Mouse (Mus musculus) embryonic facial prominence, embryonic 14.5 days (tissue): ENCODE measurements around the gene Efna2. TPM values are rescaled to one million over a fixed set of nuclear protein-coding genes. Genes with fewer than 3 reads are reported as not detected.
A peak's percentile ranks its signal among the peaks of the same experiment; 100 is the strongest.

Source experiments
- ATAC-seq: fragments of 200-750 bp; cut with Nextera tagmentation; 2 replicates; pipeline ENCODE4 v1.8.0; 2017; ENCODE audit warnings: low read depth, moderate number of reproducible peaks, moderate TSS enrichment
- DNase-seq: peaks from one replicate; pipeline ENCODE4 v3.0.0-alpha.2; 2015; ENCODE audit warnings: low spot score
- H3K27ac ChIP-seq: fragments of 300-500 bp; sonication (generic); replicated peaks from 2 replicates; pipeline ENCODE4 v1.5.1; 2014; ENCODE audit warnings: low read depth, mild to moderate bottlenecking, low read length, moderate library complexity
- H3K27me3 ChIP-seq: fragments of 300-500 bp; sonication (generic); replicated peaks from 2 replicates; pipeline ENCODE4 v1.6.1; 2014; ENCODE audit warnings: low read length; ENCODE audit not compliant: control insufficient read depth, insufficient read depth
- H3K36me3 ChIP-seq: fragments of 300-500 bp; sonication (generic); 2 replicates; pipeline ENCODE4 v1.6.1; 2014; ENCODE audit warnings: low read length, mixed read lengths; ENCODE audit not compliant: control insufficient read depth, insufficient read depth
- H3K4me1 ChIP-seq: fragments of 300-500 bp; sonication (generic); 2 replicates; pipeline ENCODE4 v1.6.1; 2014; ENCODE audit warnings: antibody characterized with exemption, low read length; ENCODE audit not compliant: control insufficient read depth, insufficient read depth
- H3K4me2 ChIP-seq: fragments of 300-500 bp; sonication (generic); 2 replicates; pipeline ENCODE4 v1.6.1; 2014; ENCODE audit warnings: low read depth, mild to moderate bottlenecking, low read length, moderate library complexity, mixed read lengths
- H3K4me3 ChIP-seq: fragments of 300-500 bp; sonication (generic); 2 replicates; pipeline ENCODE4 v1.5.1; 2014; ENCODE audit warnings: low read depth, mild to moderate bottlenecking, low read length
- H3K9ac ChIP-seq: fragments of 300-500 bp; sonication (generic); 2 replicates; pipeline ENCODE4 v1.6.1; 2014; ENCODE audit warnings: low read depth, mild to moderate bottlenecking, low read length, moderate library complexity, mixed read lengths
- H3K9me3 ChIP-seq: fragments of 300-500 bp; sonication (generic); 2 replicates; pipeline ENCODE4 v1.6.1; 2016; ENCODE audit warnings: low read length; ENCODE audit not compliant: control insufficient read depth
- WGBS: fragments of 180-500 bp; shearing (Covaris S2); extraction: QIAGEN DNeasy Blood & Tissue Kit; methylation state at CpG from one replicate; pipeline ENCODE4 v1.1.7; 2014; 5-methylcytosine and 5-hydroxymethylcytosine counted together
- polyA plus RNA-seq: library from polyadenylated mRNA; unstranded; fragments of >200 nt; fragmentation: Nextera tagmentation; extraction: Ambion mirVana; gene quantifications from 2 replicates; pipeline ENCODE4 v1.2.1, GENCODE M21; 2014

Efna2 gene
- polyA plus RNA-seq, 1 experiment from 2014 or later = 20.9 TPM

DNA sequence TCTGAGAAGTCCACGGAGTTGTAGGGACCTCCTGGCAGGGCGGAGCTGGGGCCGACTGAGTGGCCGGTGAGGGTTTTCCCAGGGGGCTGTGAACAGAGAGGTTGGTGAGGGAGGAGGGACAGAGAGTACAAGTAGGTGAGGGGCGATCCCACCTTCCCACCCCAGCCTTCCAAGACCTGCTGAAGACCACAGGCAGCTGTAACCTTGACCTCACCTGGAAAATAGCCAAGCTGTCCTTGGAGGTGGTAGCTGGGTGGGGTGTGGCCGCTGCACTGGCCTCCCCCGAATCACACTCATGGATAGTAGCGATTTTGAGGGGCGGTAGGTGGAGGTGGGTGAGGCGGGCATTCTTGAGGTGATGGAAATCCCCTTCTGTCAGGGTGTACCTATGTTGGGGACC lies 44.1 kb upstream of the Efna2 start:
- Histone ChIP-seq H3K4me1 (peaks cover 20% of the 10 kb centered on the region), H3K4me2 (no peak overlapping the region), H3K9ac (no peak overlapping the region), H3K9me3 (0 out of 2 replicates have a peak, but pooled peaks cover 3% of the 10 kb centered on the region), H3K36me3 (peaks cover 43% of the 10 kb centered on the region), H3K4me3 (no peak overlapping the region), H3K27ac (no peak overlapping the region), H3K27me3 (peaks cover 24% of the 10 kb centered on the region)
- no peak for ATAC-seq
- 88% methylated on average over 10 of the region's 10 CpGs for WGBS
- no peak for DNase-seq

DNA sequence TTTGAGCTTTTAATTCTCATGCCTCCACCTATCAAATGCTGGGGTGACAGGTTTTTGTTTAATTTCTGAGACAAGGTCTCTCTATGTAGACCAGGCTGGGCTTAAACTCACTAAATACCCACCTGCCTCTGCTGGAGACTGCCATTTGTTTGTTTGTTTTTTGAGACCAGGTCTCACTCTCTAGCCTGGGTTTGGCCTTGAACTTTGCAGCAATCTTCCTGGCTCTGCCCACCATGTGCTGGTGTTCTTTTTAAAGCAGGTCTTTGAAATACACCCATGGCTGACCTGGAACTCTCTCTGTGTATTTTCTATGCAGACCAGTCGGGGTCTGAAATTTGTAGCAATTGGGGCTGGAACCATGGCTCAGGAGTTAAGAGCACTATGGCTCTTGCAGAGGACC lies 43.6 kb upstream of the Efna2 start:
- 0 out of 2 replicates have a peak, but pooled peaks cover 3% of the 10 kb centered on the region for H3K9me3 ChIP-seq
- H3K36me3 ChIP-seq = peaks cover 38% of the 10 kb centered on the region
- H3K4me3 ChIP-seq = no peak overlapping the region
- no peak overlapping the region for H3K9ac ChIP-seq
- 88% methylated on average over 1 of the region's 1 CpGs for WGBS
- peaks cover 20% of the 10 kb centered on the region for H3K4me1 ChIP-seq
- DNase-seq (no peak), ATAC-seq (no peak)
- no peak overlapping the region for H3K27ac ChIP-seq
- no peak overlapping the region for H3K4me2 ChIP-seq
- peaks cover 24% of the 10 kb centered on the region for H3K27me3 ChIP-seq

DNA sequence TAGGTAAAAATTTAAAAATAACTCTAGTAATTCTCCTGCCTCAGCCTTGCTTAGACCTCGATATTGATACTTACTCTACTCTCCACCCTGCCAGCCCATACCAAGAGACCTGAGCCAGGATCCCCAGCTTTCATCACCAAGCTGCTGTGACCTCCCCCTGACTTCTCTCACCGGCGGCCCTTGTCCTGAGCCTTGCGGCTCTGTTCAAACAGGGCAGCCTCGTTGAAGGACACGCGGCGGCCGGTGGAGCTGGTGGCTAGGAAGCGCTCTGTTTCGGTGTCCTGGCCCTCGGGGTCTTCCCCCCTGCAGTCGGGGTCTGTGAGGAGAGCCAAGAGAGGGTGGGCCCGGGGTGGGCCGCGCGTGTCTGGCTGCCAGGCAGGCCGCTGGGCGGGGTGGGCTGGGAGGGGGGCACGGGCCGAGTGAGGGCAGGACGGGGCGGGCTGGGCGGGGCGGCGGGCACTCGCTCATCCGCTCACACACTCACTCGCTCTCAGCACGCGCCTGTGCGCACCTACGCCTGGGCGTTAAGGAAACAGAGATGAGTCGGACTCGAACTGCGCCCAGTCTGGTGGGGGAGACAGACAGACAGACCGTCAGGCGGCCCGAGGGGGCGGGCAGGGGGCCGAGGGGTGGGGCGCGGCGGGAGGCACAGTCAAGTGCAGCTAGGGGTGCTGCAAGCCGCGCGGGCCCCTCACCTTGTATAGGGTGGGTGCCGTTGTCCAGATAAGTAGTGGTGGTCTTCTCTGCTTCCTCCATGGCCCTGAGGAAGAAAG lies 42.9 kb upstream of the Efna2 start:
- H3K9me3 ChIP-seq = 0 out of 2 replicates have a peak, but pooled peaks cover 3% of the 10 kb centered on the region
- peak overlapping the region; percentile 69 for H3K4me3 ChIP-seq
- no peak for ATAC-seq
- no peak for DNase-seq
- H3K9ac ChIP-seq = no peak overlapping the region
- peaks cover 20% of the 10 kb centered on the region for H3K4me1 ChIP-seq
- peaks cover 32% of the 10 kb centered on the region for H3K36me3 ChIP-seq
- no peak overlapping the region for H3K27ac ChIP-seq
- 23% methylated on average over 13 of the region's 49 CpGs for WGBS
- peaks cover 24% of the 10 kb centered on the region for H3K27me3 ChIP-seq
- peak overlapping the region; percentile 96 for H3K4me2 ChIP-seq

DNA sequence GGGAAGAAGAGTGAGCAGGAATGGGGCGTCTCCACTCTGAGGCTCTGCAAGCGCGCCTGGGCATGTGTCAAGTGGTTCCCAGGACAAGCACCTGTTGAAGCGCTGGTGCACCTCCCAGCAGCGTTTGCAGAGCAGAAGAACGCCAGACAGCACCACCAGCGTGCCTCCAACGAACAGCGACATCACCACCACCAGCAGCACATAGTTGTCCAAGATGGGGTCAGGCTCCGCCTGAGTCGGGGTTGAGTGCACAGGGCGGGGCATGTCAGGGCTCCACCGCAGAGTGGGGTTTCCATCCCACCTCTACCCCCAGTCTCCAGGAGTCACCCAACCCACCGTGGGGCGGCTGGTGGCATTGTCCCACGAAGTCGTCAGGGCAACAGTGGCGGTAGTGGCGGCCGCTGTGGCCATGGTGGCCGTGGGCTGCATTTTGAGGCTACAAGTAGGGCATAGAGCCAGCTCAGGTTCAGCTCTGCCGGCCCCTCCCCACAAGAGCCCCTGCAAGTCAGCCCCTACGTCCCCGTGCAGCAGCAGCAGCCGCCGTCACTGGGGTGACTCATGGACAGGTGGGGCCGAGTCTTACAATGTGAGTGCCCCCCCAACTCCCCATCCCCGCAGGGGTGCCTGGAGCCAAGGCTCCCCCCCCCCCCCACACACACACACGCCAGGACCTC lies 42.2 kb upstream of the Efna2 start:
- Histone ChIP-seq H3K9me3 (0 out of 2 replicates have a peak, but pooled peaks cover 3% of the 10 kb centered on the region), H3K4me2 (peak overlapping the region; percentile 96), H3K36me3 (peaks cover 25% of the 10 kb centered on the region), H3K27me3 (peaks cover 24% of the 10 kb centered on the region), H3K4me3 (peak overlapping the region; percentile 69), H3K4me1 (peaks cover 20% of the 10 kb centered on the region), H3K27ac (no peak overlapping the region), H3K9ac (peak overlapping the region; percentile 37; the same call in 1 of the 2 replicates)
- WGBS = 3% methylated on average over 24 of the region's 29 CpGs
- ATAC-seq (no peak), DNase-seq (peak; percentile 63)

DNA sequence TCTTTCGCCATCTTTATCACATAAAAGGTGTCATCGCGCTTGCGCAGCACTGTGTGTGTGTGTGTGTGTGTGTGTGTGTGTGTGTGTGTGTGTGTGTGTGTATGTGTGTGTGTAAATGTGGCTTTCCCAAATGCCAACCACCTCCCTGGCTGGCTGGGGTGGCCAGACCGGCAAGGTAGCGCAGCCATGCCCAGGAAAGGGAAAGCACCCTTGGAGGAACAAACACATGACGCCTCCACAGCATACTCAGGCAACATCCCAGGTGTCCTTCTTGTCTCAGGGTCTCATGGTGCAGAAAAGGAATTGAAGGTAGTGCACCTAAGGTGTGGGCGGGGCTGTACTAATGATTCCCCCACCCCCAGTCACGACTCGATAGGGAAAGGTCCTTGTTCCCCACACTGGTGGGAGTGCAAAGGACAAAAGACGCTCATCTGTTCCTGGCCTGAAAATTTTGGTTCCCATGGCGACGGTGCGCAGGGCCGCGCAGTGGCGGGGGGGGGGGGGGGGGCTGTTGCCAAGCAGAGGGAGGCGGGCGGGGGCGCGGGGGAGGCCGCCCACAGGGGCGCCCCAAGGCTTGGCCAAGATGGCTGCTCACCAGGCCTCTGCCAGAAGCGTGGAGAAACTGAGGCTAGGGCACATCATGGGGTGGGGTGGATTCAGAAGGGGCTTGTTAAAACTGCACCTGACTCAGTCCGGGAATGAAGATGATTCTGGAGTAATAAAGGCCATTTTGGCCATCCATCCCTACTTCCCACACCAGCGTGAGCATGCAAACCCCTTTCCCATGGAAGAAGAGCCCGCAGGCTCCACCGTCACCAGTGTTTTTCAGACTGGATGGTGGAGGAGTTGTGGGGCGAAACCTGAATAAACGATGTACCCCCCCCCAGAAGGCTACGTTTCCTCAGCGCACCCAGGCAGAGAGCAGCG lies 41.4 kb upstream of the Efna2 start:
- Histone ChIP-seq H3K36me3 (peaks cover 18% of the 10 kb centered on the region), H3K27me3 (peaks cover 24% of the 10 kb centered on the region), H3K9ac (peak overlapping the region; percentile 76), H3K4me2 (peak overlapping the region; percentile 96), H3K4me3 (peak overlapping the region; percentile 69), H3K9me3 (0 out of 2 replicates have a peak, but pooled peaks cover 3% of the 10 kb centered on the region), H3K27ac (peak overlapping the region; percentile 55; the same call in 1 of the 2 replicates), H3K4me1 (peaks cover 22% of the 10 kb centered on the region)
- 3% methylated on average over 17 of the region's 33 CpGs for WGBS
- DNase-seq (no peak), ATAC-seq (no peak)

DNA sequence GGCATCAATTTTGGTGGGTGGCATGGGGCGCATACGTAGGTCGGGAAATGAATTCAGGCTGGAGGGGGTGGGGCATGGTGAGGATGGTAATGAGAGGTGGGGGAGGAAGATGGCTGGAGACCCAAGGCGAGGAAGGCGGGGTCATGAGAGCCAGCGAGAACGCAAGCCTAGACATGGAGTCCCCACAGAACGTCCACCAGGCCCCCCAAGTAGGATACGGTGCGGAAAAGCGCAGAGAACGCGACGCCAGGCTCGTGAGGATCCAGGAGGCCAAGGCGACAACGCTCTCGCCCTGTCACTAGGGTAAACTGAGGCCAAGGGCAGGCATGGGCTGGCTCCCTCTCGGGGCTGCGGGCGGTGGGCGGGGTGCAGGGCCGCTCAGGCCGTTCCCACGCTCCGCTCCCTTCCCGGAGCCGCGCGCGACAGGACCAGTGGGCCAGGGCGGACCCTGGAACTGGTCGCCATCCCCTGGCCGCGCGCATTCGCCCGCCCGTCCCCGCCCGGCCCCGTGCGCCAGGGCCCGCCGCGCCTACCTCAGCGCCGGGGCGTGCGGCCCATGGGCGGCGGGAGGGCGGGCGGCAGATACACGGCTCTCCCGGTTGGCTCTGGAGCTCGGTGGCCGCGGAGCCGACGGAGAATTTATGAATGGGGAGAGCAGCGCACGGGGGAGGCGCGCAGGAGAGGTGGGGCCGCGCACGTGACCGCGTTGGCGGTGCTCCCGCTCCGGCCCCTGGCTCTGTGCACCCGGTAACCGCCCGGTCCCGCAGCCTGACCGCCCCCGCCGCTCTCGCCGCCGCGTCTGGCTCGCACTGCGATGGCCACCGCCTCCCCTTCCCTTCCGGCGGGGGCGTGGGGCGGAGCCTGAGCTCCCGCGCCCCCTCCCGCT lies 40.5 kb upstream of the Efna2 start, which contains the start of gene Atp5d:
Gene Atp5d (plus strand): TSS at position 80 of the 886 bp plus-strand sequence.
- H3K4me2 ChIP-seq = peak within 1 kb of the TSS; percentile 96
- H3K27me3 ChIP-seq = peaks cover 24% of the 10 kb centered on the region
- H3K9ac ChIP-seq = peak within 1 kb of the TSS; percentile 76
- DNase-seq (peak; percentile 80), ATAC-seq (peak; percentile 1; the same call in 1 of the 2 replicates)
- peak within 1 kb of the TSS; percentile 69 for H3K4me3 ChIP-seq
- 0 out of 2 replicates have a peak, but pooled peaks cover 3% of the 10 kb centered on the region for H3K9me3 ChIP-seq
- H3K36me3 ChIP-seq = peaks cover 21% of the 10 kb centered on the region
- 0% methylated on average over 20 of the region's 94 CpGs for WGBS
- H3K4me1 ChIP-seq = peaks cover 23% of the 10 kb centered on the region
- H3K27ac ChIP-seq = peak within 1 kb of the TSS; percentile 73

DNA sequence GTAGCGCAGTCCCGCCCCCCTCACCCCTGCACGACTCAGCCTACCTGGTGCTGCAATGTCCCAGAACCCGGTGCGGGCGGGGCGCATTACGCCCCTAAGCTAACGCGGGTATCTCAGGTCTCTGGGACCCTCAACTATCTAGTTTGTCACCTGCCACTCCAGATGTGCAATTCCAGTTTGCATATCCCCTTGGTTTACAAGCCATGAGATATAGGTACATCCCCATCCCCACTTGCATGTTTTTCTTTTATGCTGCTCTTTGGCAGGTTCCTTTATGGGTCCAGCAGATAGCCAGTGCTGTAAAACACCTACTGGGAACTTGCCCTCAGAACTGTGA lies 39.9 kb upstream of the Efna2 start:
- Histone ChIP-seq H3K4me3 (peak overlapping the region; percentile 69), H3K9ac (peak overlapping the region; percentile 76), H3K4me2 (peak overlapping the region; percentile 96), H3K36me3 (peaks cover 21% of the 10 kb centered on the region), H3K4me1 (peaks cover 23% of the 10 kb centered on the region), H3K27ac (peak overlapping the region; percentile 73; the same call in 1 of the 2 replicates), H3K9me3 (0 out of 2 replicates have a peak, but pooled peaks cover 3% of the 10 kb centered on the region), H3K27me3 (peaks cover 24% of the 10 kb centered on the region)
- ATAC-seq (peak; percentile 1; the same call in 1 of the 2 replicates), DNase-seq (no peak)
- 5% methylated on average over 7 of the region's 10 CpGs for WGBS
